Mouse (Mus musculus) retina, embryonic 14.5 days (tissue): ENCODE measurements around the gene Uspl1.
A peak's percentile ranks its signal among the peaks of the same experiment; 100 is the strongest.

Experiments used
- DNase-seq: peaks from one replicate; pipeline ENCODE4 v3.0.0-alpha.2; 2015; ENCODE audit warnings: low spot score

Uspl1 gene

GRCm38 (mm10) chr5:149168816-149169215 lies 15.3 kb upstream of the Uspl1 start:
- no peak for DNase-seq

GRCm38 (mm10) chr5:149170841-149171588 lies 13.1 kb upstream of the Uspl1 start:
- DNase-seq, result no peak

GRCm38 (mm10) chr5:149172246-149172645 lies 11.9 kb upstream of the Uspl1 start:
- DNase-seq, result no peak

GRCm38 (mm10) chr5:149174527-149174926 lies 9.6 kb upstream of the Uspl1 start:
- no peak for DNase-seq

- no peak for DNase-seq
Measured at GRCm38 (mm10) chr5:149175736-149176135, 8.4 kb upstream of the Uspl1 start.

GRCm38 (mm10) chr5:149178095-149178494 lies 6.1 kb upstream of the Uspl1 start:
- DNase-seq, result no peak

- no peak for DNase-seq
Measured at GRCm38 (mm10) chr5:149179826-149180225, 4.3 kb upstream of the Uspl1 start.

GRCm38 (mm10) chr5:149182186-149182870 lies 1.8 kb upstream of the Uspl1 start:
- DNase-seq, result no peak

GRCm38 (mm10) chr5:149183122-149183521 lies 1.0 kb upstream of the Uspl1 start:
- no peak for DNase-seq

- no peak for DNase-seq
Measured at GRCm38 (mm10) chr5:149183721-149184103, 438 bp upstream of the Uspl1 start.

GRCm38 (mm10) chr5:149184844-149185186 lies 665 bp downstream of the Uspl1 start:
- DNase-seq, result peak; percentile 33

GRCm38 (mm10) chr5:149185806-149186205 lies 1.7 kb downstream of the Uspl1 start:
- no peak for DNase-seq

GRCm38 (mm10) chr5:149190160-149190559 lies 6.0 kb downstream of the Uspl1 start:
- no peak for DNase-seq

- DNase-seq, result no peak
Measured at GRCm38 (mm10) chr5:149196611-149197010, 12.5 kb downstream of the Uspl1 start.

GRCm38 (mm10) chr5:149198782-149199181 lies 14.6 kb downstream of the Uspl1 start:
- DNase-seq, result no peak

GRCm38 (mm10) chr5:149202941-149203340 lies 18.8 kb downstream of the Uspl1 start:
- DNase-seq, result no peak

GRCm38 (mm10) chr5:149203796-149204375 lies 19.7 kb downstream of the Uspl1 start:
- no peak for DNase-seq

GRCm38 (mm10) chr5:149204822-149205221 lies 20.7 kb downstream of the Uspl1 start:
- no peak for DNase-seq

- DNase-seq, result no peak
Measured at GRCm38 (mm10) chr5:149205265-149205664, 21.1 kb downstream of the Uspl1 start.

- no peak for DNase-seq
Measured at GRCm38 (mm10) chr5:149206286-149206685, 22.1 kb downstream of the Uspl1 start.

GRCm38 (mm10) chr5:149207661-149208060 lies 23.5 kb downstream of the Uspl1 start:
- DNase-seq, result no peak

- no peak for DNase-seq
Measured at GRCm38 (mm10) chr5:149208776-149209175, 24.6 kb downstream of the Uspl1 start.

- peak; percentile 35 for DNase-seq
Measured at GRCm38 (mm10) chr5:149209328-149209727, 25.2 kb downstream of the Uspl1 start.
